Mouse (Mus musculus) lung, postnatal 36 days (tissue): ENCODE data around the gene Fam155a.

ENCODE experiments used
- DNase-seq: peaks from one replicate; pipeline ENCODE4 v3.0.0; 2022; ENCODE audit warnings: mixed read lengths

Gene Fam155a

GRCm38 (mm10) chr8:9471290-9471689 is 299.7 kb downstream of the Fam155a start:
- DNase-seq: no peak

GRCm38 (mm10) chr8:9470114-9470513 is 300.8 kb downstream of the Fam155a start:
- DNase-seq: no peak

GRCm38 (mm10) chr8:9461111-9461510 is 309.9 kb downstream of the Fam155a start:
- DNase-seq: no peak

GRCm38 (mm10) chr8:9460707-9461106 is 310.3 kb downstream of the Fam155a start:
- DNase-seq: no peak

GRCm38 (mm10) chr8:9458614-9459013 is 312.3 kb downstream of the Fam155a start:
- no peak for DNase-seq

GRCm38 (mm10) chr8:9455138-9455537 is 315.8 kb downstream of the Fam155a start:
- no peak for DNase-seq

- DNase-seq: no peak
These were observed 317.2 kb downstream of the Fam155a start for GRCm38 (mm10) chr8:9453742-9454141.

GRCm38 (mm10) chr8:9451543-9451942 is 319.4 kb downstream of the Fam155a start:
- DNase-seq: peak; percentile 10

- no peak for DNase-seq
These were observed 322.3 kb downstream of the Fam155a start for GRCm38 (mm10) chr8:9448613-9449012.

GRCm38 (mm10) chr8:9437822-9438221 is 333.1 kb downstream of the Fam155a start:
- DNase-seq: no peak

GRCm38 (mm10) chr8:9435501-9435900 is 335.5 kb downstream of the Fam155a start:
- no peak for DNase-seq

GRCm38 (mm10) chr8:9432635-9433372 is 338.2 kb downstream of the Fam155a start:
- DNase-seq: no peak

GRCm38 (mm10) chr8:9428846-9429245 is 342.1 kb downstream of the Fam155a start:
- no peak for DNase-seq

- no peak for DNase-seq
These were observed 346.9 kb downstream of the Fam155a start for GRCm38 (mm10) chr8:9424069-9424468.

- DNase-seq: no peak
These were observed 347.4 kb downstream of the Fam155a start for GRCm38 (mm10) chr8:9423590-9423989.

GRCm38 (mm10) chr8:9423184-9423583 is 347.8 kb downstream of the Fam155a start:
- DNase-seq: no peak

- peak; percentile 5 for DNase-seq
These were observed 351.8 kb downstream of the Fam155a start for GRCm38 (mm10) chr8:9418856-9419800.

- no peak for DNase-seq
These were observed 354.8 kb downstream of the Fam155a start for GRCm38 (mm10) chr8:9416189-9416588.

- no peak for DNase-seq
These were observed 362.5 kb downstream of the Fam155a start for GRCm38 (mm10) chr8:9408480-9408879.

GRCm38 (mm10) chr8:9406204-9406603 is 364.8 kb downstream of the Fam155a start:
- DNase-seq: no peak

- DNase-seq: no peak
These were observed 366.3 kb downstream of the Fam155a start for GRCm38 (mm10) chr8:9404651-9405050.

- no peak for DNase-seq
These were observed 368.6 kb downstream of the Fam155a start for GRCm38 (mm10) chr8:9402393-9402792.

GRCm38 (mm10) chr8:9398606-9399263 is 372.2 kb downstream of the Fam155a start:
- DNase-seq: no peak
